Comparison of ENCODE assay signal across 9 mouse cellular contexts in the genomic region with DNA sequence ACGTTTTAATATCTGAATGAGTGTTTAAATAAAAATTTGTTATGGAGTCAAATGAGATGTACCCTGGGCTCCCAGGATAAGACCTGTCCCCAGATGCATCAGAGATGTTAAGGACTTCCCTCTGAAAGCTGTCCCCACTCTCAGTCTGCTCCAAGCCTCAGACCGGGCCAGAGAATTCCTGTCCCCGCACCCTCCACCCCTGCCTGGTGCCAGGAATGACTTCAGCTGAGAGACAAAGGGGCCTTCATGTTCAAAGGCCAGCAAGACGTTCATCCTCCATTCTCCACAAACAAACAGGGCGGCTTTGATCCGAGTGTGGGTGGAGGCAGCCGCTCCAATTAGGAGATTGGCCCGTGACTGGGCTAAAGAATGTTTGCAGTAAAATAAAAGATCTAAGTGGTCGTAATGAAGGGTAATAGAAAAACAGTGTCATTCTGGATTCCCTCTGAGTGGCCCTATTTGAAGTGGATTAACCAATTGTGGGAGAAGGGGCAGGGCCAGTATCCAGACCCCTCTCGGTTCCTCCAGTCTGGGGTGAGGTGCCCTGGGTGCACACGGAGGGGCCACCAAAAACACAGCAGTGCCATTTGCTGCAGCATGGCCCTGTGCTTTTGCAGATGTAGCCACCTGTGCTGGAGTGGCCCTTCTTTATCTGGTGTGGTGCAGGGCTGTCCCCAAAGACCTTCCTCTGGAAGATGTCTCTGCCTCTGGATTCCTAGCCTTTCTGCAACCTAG. TPM values are rescaled to one million over a fixed set of nuclear protein-coding genes. Genes with fewer than 3 reads are reported as not detected.
A peak's percentile ranks its signal among the peaks of the same experiment; 100 is the strongest.
DNase-seq lines count a peak whose midpoint lies in the region; ATAC-seq and TF ChIP-seq lines count a peak whose summit lies in the region.
"Had no signal": no experiment of that assay in that cellular context is flagged by ENCODE, and none has a peak within 500 bp of the region (broad histone marks: within the 10 kb centered on the region; RNA-seq: fewer than 3 reads in every experiment).

No protein-coding gene starts in this region.

- no peaks in the 10 kb centered on the region for H3K4me1 ChIP-seq in kidney, postnatal 0 days (replicated peaks; ENCODE audit: insufficient read depth, low read length)
- H3K4me1 ChIP-seq in embryonic facial prominence, embryonic 13.5 days, result peaks cover 7% of the 10 kb centered on the region
- no peaks in the 10 kb centered on the region for H3K4me1 ChIP-seq in hindbrain, embryonic 14.5 days (replicated peaks; ENCODE audit: control insufficient read depth, insufficient read depth, low read length)

- no peaks in the 10 kb centered on the region for H3K9me3 ChIP-seq in kidney, postnatal 0 days (replicated peaks; ENCODE audit: low read length)
- H3K9me3 ChIP-seq in embryonic facial prominence, embryonic 13.5 days, result no peaks in the 10 kb centered on the region; the same call in 1 of the 2 replicates
- H3K9me3 ChIP-seq in hindbrain, embryonic 14.5 days (ENCODE audit: control insufficient read depth, low read length), result no peaks in the 10 kb centered on the region

- 7% methylated on average over 11 of the region's 11 CpGs for WGBS in kidney, postnatal 0 days
- 9% methylated on average over 11 of the region's 11 CpGs for WGBS in embryonic facial prominence, embryonic 13.5 days
- WGBS in hindbrain, embryonic 14.5 days, result 5% methylated on average over 11 of the region's 11 CpGs

- H3K9ac ChIP-seq in kidney, postnatal 0 days (ENCODE audit: low read depth, low read length), result no peak overlapping the region
- H3K9ac ChIP-seq in embryonic facial prominence, embryonic 13.5 days, result no peak overlapping the region
- H3K9ac ChIP-seq in hindbrain, embryonic 14.5 days, result peak overlapping the region; percentile 45

- no peak overlapping the region for H3K4me3 ChIP-seq in kidney, postnatal 0 days (replicated peaks; ENCODE audit: low read depth, low read length)
- H3K4me3 ChIP-seq in embryonic facial prominence, embryonic 13.5 days, result no peak overlapping the region
- H3K4me3 ChIP-seq in hindbrain, embryonic 14.5 days (replicated peaks; ENCODE audit: low read length), result peak overlapping the region; percentile 9; the same call in 1 of the 2 replicates

- peak; percentile 59 for DNase-seq in kidney, postnatal 0 days (ENCODE audit: low spot score)
- DNase-seq in kidney, postnatal 25 days, result no peak
- DNase-seq in hindbrain, embryonic 14.5 days (ENCODE audit: low spot score), result peak; percentile 53
- peak; percentile 14 to 55 for DNase-seq in lung, postnatal 4 days
- DNase-seq in urinary bladder, postnatal 10 days (ENCODE audit: low spot score), result no peak

- H3K27me3 ChIP-seq in kidney, postnatal 0 days (ENCODE audit: insufficient read depth, low read length), result no peaks in the 10 kb centered on the region
- H3K27me3 ChIP-seq in embryonic facial prominence, embryonic 13.5 days, result no peaks in the 10 kb centered on the region
- H3K27me3 ChIP-seq in hindbrain, embryonic 14.5 days (ENCODE audit: control insufficient read depth, insufficient read depth, low read length), result no peaks in the 10 kb centered on the region

- H3K4me2 ChIP-seq in kidney, postnatal 0 days (ENCODE audit: low read length), result no peak overlapping the region
- H3K4me2 ChIP-seq in embryonic facial prominence, embryonic 13.5 days, result peak overlapping the region; percentile 31
- peak overlapping the region; percentile 38 for H3K4me2 ChIP-seq in hindbrain, embryonic 14.5 days (replicated peaks)

- ATAC-seq in kidney, postnatal 0 days (replicated peaks; ENCODE audit: low FRiP score, low read depth), result no peak
- ATAC-seq in embryonic facial prominence, embryonic 13.5 days (ENCODE audit: insufficient number of reproducible peaks, insufficient read depth, low FRiP score, low TSS enrichment, low read depth), result no peak
- ATAC-seq in hindbrain, embryonic 14.5 days (ENCODE audit: low FRiP score), result peak; percentile 66; the same call in 1 of the 2 replicates
- no peak for ATAC-seq in megakaryocyte-erythroid progenitor cell, adult 5-6 weeks (replicated peaks; ENCODE audit: low FRiP score, low TSS enrichment, poor library complexity, severe bottlenecking)
- no peak for ATAC-seq in granulocyte monocyte progenitor cell, adult 5-6 weeks (replicated peaks; ENCODE audit: poor library complexity, severe bottlenecking)
- ATAC-seq: Patski had no signal

- TF ChIP-seq CTCF in kidney, postnatal 0 days (IDR thresholded peaks at IDR 0.05; ENCODE audit: low read depth), result no peak

- H3K36me3 ChIP-seq in kidney, postnatal 0 days (ENCODE audit: insufficient read depth, low read length), result no peaks in the 10 kb centered on the region
- H3K36me3 ChIP-seq in embryonic facial prominence, embryonic 13.5 days, result no peaks in the 10 kb centered on the region
- H3K36me3 ChIP-seq in hindbrain, embryonic 14.5 days (replicated peaks; ENCODE audit: control insufficient read depth, insufficient read depth), result no peaks in the 10 kb centered on the region

- no peak overlapping the region for H3K27ac ChIP-seq in kidney, postnatal 0 days
- H3K27ac ChIP-seq in embryonic facial prominence, embryonic 13.5 days, result no peak overlapping the region
- H3K27ac ChIP-seq in hindbrain, embryonic 14.5 days, result peak overlapping the region; percentile 59

RNA-seq across cellular contexts. Expression of a gene that starts 25.9 kb away (rescaled TPM):
- 64.6 and 68.1 TPM in 2 replicates for polyA plus RNA-seq in kidney, postnatal 0 days (2015; fragmentation: Nextera tagmentation; extraction: Ambion mirVana)
- 101 and 122 TPM in 2 replicates for polyA plus RNA-seq in embryonic facial prominence, embryonic 13.5 days (2015; fragmentation: Nextera tagmentation; extraction: Ambion mirVana)
- polyA plus RNA-seq in hindbrain, embryonic 14.5 days (2014; fragmentation: Nextera tagmentation; extraction: Ambion mirVana), result 45.3 and 57.6 TPM in 2 replicates
- not detected in 2 replicates for total RNA-seq in megakaryocyte-erythroid progenitor cell, adult 5-6 weeks (2014; fragmentation: Nextera tagmentation)
- total RNA-seq in megakaryocyte-erythroid progenitor cell, adult 5-6 weeks (2017), result not detected in 2 replicates
- 0.73 TPM in 1 of 2 replicates, not detected in the other for total RNA-seq in granulocyte monocyte progenitor cell, adult 5-6 weeks (2014; fragmentation: Nextera tagmentation)
- 0.10 and 0.13 TPM in 2 replicates for total RNA-seq in granulocyte monocyte progenitor cell, adult 5-6 weeks (2017)

Comparison
In these comparisons a context has a peak if more than half of its experiments do, and no peak if none do; other contexts are left out.
1. DNase-seq: peak in kidney, postnatal 0 days (single experiment), hindbrain, embryonic 14.5 days (single experiment) and lung, postnatal 4 days (2 of 2); none in kidney, postnatal 25 days (0 of 2) and urinary bladder, postnatal 10 days (single experiment).